Mouse (Mus musculus) liver, embryonic 14.5 days (tissue): ENCODE data around the gene Tsga10ip.

Source experiments
- CTCF ChIP-seq: IDR thresholded peaks from 2 replicates; pipeline ENCODE4 v1.5.1; 2016; ENCODE audit warnings: antibody characterized with exemption, low read depth, control low read depth
- EP300 ChIP-seq: IDR thresholded peaks from 2 replicates; pipeline ENCODE4 v1.6.1; 2016; ENCODE audit warnings: antibody characterized with exemption, low read depth

- TF ChIP-seq CTCF (no peak), EP300 (no peak)
Measured at GRCm38 (mm10) chr19:5408057-5409001, 6.0 kb upstream of the Tsga10ip start.
